Mouse (Mus musculus) erythroblast, embryonic 14.5 days (primary cell): ENCODE measurements around the gene Nudt16.

Experiments
- GATA1 ChIP-seq: IDR thresholded peaks from 2 replicates; pipeline ENCODE4 v1.6.1; 2012; ENCODE audit warnings: low read length, inconsistent platforms, mixed read lengths
- TAL1 ChIP-seq: IDR thresholded peaks from 3 replicates; pipeline ENCODE4 v1.6.1; 2012; ENCODE audit warnings: low read length, inconsistent platforms, mixed read lengths

- TF ChIP-seq GATA1, result no peak
- TF ChIP-seq TAL1, result no peak
Observed at GRCm38 (mm10) chr9:105136404-105136803, 4.8 kb upstream of the Nudt16 start.
